Mouse (Mus musculus) lung, adult 2 months (tissue): ENCODE results near the gene Reep1. TPM values are rescaled to one million over a fixed set of nuclear protein-coding genes. Genes with fewer than 3 reads are reported as not detected.

ENCODE experiments used
- DNase-seq: peaks from one replicate; pipeline ENCODE4 v3.0.0; 2022
- H3K4me1 ChIP-seq: fragments of 200-500 bp; 2 replicates; pipeline ENCODE4 v1.6.1; 2011; ENCODE audit warnings: low read length; ENCODE audit not compliant: control insufficient read depth, insufficient read depth
- H3K4me3 ChIP-seq: fragments of 200-500 bp; replicated peaks from 2 replicates; pipeline ENCODE3; 2011; ENCODE audit warnings: low read depth, mild to moderate bottlenecking, control low read depth, low read length; ENCODE audit errors: extremely low read depth
- CTCF ChIP-seq: fragments of 200-500 bp; IDR thresholded peaks from 2 replicates; pipeline ENCODE4 v1.5.1; 2011; ENCODE audit warnings: mild to moderate bottlenecking, low read length, control low read depth; ENCODE audit not compliant: insufficient read depth
- POLR2A ChIP-seq: fragments of 200-500 bp; IDR thresholded peaks from 2 replicates; pipeline ENCODE4 v1.6.1; 2011; ENCODE audit warnings: low read depth, mild to moderate bottlenecking, control low read depth, low read length, borderline replicate concordance; ENCODE audit errors: extremely low read depth
- WGBS: fragments of 180-500 bp; shearing (Covaris S2); methylation state at CpG from one replicate; pipeline ENCODE4 v1.1.7; 2018; 5-methylcytosine and 5-hydroxymethylcytosine counted together
- polyA plus RNA-seq: library from polyadenylated mRNA; depleted of rRNA; stranded (reverse); fragments of >200 nt; gene quantifications from 2 replicates; pipeline ENCODE4 v1.2.3, GENCODE M21; 2012

Reep1 gene
- polyA plus RNA-seq, 1 experiment = 6.7 TPM

DNA sequence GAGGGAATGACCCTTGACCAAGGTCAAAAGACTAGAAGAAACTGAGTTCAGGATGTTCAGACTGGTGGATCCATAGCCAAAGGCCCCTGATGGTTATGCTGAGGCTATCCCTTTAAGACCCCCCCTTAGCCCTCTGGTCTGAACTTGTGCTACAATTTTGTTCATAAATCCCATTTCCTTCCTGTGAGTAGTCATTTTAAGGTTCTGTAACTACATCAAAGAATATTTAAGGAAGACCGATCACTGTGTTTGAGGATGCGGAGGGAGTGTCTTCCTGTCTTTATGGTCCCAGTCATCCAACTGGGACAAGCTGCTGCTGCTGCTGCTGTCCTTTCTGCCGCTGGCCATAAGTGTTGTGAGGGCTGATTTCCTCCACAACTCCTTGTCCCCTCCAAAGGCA is 3.0 kb downstream of the Reep1 start:
- Histone ChIP-seq H3K4me1 (peaks cover 8% of the 10 kb centered on the region; the same call in 1 of the 2 replicates), H3K4me3 (no peak overlapping the region)
- WGBS = 59% methylated on average over 3 of the region's 3 CpGs
- DNase-seq = no peak
- no peak for TF ChIP-seq POLR2A
- TF ChIP-seq CTCF = no peak

DNA sequence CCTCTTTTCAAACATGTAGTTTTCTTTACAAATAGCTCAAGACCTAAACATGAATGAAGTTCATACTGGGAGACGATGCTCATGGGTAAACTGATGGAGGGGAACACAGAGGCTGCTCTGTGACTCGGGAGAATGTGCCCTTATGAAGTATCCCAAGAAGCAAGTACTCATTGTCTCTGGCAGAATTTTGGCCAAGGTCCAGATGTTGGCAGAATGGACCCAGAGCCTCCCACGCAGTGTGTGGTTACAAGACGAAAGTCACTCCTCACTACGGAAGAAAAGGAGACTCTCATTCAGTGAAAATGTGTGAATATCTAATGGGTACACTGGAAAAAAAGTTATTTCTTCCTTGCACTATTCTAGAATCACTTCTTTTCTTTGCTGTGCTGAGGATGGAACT is 3.8 kb downstream of the Reep1 start:
- Histone ChIP-seq H3K4me1 (peaks cover 11% of the 10 kb centered on the region), H3K4me3 (no peak overlapping the region)
- TF ChIP-seq CTCF = no peak
- no peak for TF ChIP-seq POLR2A
- no peak for DNase-seq
- 68% methylated on average over 5 of the region's 5 CpGs for WGBS

DNA sequence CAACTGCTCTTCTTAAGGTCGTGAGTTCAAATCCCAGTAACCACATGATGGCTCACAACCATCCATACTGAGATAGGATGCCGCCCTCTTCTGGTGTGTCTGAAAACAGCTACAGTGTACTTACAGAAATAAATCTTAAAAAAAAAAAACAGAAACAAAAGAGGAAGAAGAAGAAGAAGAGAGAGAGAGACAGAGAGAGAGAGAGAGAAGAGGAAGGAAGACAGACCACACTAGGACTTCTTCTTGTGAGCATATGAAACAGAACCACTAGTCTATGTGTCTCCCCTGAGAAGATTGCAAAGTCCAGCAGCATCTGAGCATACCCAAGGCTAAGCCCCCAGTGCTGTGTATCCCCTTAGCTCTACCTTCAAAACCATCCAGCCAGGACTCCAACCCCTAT is 6.2 kb downstream of the Reep1 start:
- WGBS = 93% methylated on average over 2 of the region's 2 CpGs
- TF ChIP-seq CTCF (no peak), POLR2A (no peak)
- DNase-seq = no peak
- Histone ChIP-seq H3K4me3 (no peak overlapping the region), H3K4me1 (peaks cover 11% of the 10 kb centered on the region)

DNA sequence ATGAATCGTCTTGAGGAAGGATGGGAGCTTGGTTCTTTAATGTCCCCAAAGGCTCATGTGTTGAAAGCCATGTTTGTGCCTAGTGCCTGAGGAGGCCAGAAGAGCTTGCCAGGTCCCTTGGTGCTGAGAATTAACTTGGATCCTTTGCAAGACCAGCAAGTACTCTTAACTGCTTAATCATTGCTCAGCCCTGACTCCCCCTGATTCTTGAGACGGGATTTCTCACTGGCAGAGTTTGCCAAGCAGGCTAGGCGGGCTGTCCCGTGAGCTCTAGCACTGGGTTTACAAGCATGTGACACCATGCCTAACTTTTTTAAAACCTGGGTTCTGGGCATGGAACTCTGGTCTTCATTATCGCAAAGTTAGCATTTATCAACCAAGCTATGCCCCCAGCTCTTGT is 7.6 kb downstream of the Reep1 start:
- WGBS = 43% methylated on average over 5 of the region's 5 CpGs
- DNase-seq = no peak
- TF ChIP-seq POLR2A (no peak), CTCF (no peak)

DNA sequence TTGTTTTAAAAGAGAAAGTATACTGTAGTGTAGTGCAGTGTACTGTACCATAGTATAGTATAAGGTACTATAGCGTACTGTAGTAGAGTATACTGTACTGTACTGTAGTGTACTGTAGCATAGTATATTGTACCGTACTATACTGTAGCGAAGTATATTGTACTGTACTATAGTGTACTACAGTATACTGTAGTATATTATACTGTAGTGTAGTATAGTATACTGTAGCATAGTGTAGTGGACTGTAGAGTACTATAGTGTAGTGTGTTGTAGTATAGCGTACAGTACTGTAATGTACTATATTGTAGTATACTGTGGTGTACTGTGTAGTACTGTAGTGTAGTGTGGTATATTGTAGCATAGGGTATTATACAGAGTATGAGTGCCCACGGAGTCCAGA is 9.1 kb downstream of the Reep1 start:
- TF ChIP-seq POLR2A (no peak), CTCF (no peak)
- H3K4me3 ChIP-seq = no peak overlapping the region
- 97% methylated on average over 5 of the region's 5 CpGs for WGBS
- H3K4me1 ChIP-seq = peaks cover 7% of the 10 kb centered on the region
- no peak for DNase-seq

More for the DNA sequence above, 7.6 kb downstream of the Reep1 start:
- peaks cover 7% of the 10 kb centered on the region for H3K4me1 ChIP-seq
- no peak overlapping the region for H3K4me3 ChIP-seq

DNA sequence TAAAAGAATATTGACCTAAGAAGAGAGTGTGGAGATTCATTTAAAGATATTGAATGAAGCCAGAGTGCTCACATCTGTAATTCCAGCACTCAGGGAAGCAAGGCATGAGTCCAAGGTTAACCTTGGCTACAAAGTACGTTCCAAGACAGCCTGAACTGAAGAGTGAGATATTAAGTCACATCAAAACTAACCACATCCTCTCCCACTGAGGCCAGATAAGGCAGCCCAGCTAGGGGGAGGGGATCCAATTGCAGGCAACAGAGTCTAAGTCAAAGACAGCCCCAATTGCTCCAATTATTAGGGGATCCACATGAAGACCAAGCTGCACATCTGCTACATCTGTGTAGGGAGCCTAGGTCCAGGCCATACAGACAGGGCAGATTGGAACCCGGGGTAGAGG is 11.0 kb downstream of the Reep1 start:
- Histone ChIP-seq H3K4me3 (no peak overlapping the region), H3K4me1 (peaks cover 7% of the 10 kb centered on the region)
- TF ChIP-seq POLR2A (no peak), CTCF (no peak)
- 63% methylated on average over 2 of the region's 2 CpGs for WGBS
- DNase-seq = no peak

DNA sequence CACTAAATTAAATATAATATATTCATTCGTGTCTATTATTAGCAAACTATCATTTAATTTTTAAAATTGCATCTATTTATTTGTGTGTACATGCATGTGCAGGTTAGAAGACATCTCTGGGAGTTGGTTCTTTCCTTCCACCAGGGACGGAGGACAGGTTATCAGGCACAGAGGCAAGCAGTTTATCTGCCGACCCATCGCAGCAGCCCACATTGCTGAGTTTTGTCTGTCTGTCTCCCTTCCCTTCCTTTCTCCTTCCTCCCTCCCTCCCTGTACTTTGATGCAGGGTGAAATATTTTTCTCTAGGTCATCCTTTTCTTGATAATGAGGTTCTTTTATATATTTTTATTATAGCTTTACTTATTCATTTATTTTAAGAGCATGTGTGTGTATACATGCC is 11.9 kb downstream of the Reep1 start:
- no peak for DNase-seq
- H3K4me1 ChIP-seq = peaks cover 7% of the 10 kb centered on the region
- 77% methylated on average over 4 of the region's 4 CpGs for WGBS
- TF ChIP-seq CTCF (no peak), POLR2A (no peak)
- H3K4me3 ChIP-seq = no peak overlapping the region

DNA sequence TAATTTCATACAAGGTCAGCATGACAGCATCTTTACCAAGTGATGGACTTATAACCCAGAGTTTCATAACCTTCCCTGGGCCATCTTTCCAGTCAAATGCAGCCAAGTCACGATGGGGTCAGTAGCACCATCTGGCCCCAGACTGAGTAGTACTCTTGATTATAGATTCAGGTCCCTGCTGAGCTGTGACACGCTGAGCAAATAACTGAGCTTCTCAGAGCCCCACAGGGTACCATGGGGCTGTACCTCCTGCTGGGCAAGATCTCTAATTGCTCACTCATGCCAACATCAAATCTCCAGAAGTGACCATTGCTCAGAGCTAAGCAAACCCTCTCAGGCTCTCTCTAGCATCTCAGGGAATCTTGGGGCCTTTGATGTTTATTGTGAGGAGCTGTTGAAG is 15.6 kb downstream of the Reep1 start:
- no peaks in the 10 kb centered on the region for H3K4me1 ChIP-seq

DNA sequence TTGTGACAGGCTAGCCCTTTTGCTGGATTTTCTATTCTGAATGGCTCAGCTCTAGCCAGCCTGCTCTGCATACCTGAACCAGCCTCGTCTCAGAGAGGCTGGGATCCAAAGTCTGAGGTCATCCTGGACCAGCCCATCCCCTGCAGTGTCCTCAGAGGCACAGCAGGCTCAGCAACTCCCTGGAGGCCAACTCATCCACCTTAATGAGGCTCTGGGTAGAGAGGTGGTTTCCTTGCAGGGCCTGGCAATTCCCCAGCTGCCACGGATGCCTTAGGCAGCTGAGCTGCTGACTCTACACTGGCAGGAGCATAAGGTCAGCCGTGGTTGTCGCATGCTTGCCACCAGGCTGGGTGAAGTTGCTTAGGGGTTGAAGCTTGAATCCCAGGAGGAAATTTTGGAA is 16.2 kb downstream of the Reep1 start:
- 54% methylated on average over 4 of the region's 4 CpGs for WGBS
- no peak for TF ChIP-seq POLR2A
- no peak for TF ChIP-seq CTCF

More for the DNA sequence above, 15.6 kb downstream of the Reep1 start:
- H3K4me3 ChIP-seq = no peak overlapping the region
- DNase-seq = no peak
- WGBS = 51% methylated on average over 2 of the region's 2 CpGs
- TF ChIP-seq POLR2A (no peak), CTCF (no peak)

DNA sequence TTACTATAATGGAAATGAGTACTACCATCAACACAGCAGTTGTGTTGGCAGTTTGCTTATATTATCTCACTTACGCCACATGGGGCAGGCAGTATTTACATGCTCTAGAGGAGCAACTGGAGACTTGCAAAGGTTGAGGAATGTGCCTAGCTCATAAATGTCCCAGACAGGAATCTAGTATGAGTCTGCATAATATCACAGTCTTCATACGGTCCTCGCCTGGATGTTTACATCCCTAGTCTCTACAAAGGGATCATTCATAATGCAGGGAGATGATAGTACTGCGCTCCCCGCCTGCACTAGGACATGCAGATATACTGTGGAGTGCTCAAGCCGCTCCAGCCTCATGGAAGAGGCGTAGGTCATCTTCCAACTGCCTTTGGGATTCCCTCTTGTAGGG is 19.3 kb downstream of the Reep1 start:
- TF ChIP-seq POLR2A = no peak
- TF ChIP-seq CTCF = no peak
- Histone ChIP-seq H3K4me1 (no peaks in the 10 kb centered on the region; the same call in 1 of the 2 replicates), H3K4me3 (no peak overlapping the region)
- DNase-seq = no peak
- 87% methylated on average over 7 of the region's 7 CpGs for WGBS

More for the DNA sequence above, 16.2 kb downstream of the Reep1 start:
- Histone ChIP-seq H3K4me1 (no peaks in the 10 kb centered on the region; the same call in 1 of the 2 replicates), H3K4me3 (no peak overlapping the region)
- DNase-seq = no peak
